In genomic region chr12:27576109-27576700, GRCm38 (mm10) we compare ENCODE assay signal across 12 mouse cellular contexts.
A peak's percentile ranks its signal among the peaks of the same experiment; 100 is the strongest.
DNase-seq lines count a peak whose midpoint lies in the region; ATAC-seq and TF ChIP-seq lines count a peak whose summit lies in the region.
"Had no signal": no experiment of that assay in that cellular context is flagged by ENCODE, and none has a peak within 500 bp of the region (broad histone marks: within the 10 kb centered on the region; RNA-seq: fewer than 3 reads in every experiment).

No protein-coding gene starts in this region.

- peak; percentile 49 for ATAC-seq in intestine, postnatal 0 days
- ATAC-seq in intestine, embryonic 16.5 days, result no peak
- peak; percentile 19; the same call in 1 of the 2 replicates for ATAC-seq in forebrain, embryonic 15.5 days (replicated peaks)
- ATAC-seq in midbrain, embryonic 13.5 days, result peak; percentile 69; the same call in 1 of the 2 replicates
- ATAC-seq in megakaryocyte, adult 5-6 weeks (ENCODE audit: poor library complexity, severe bottlenecking), result no peak

- no peaks in the 10 kb centered on the region for H3K4me1 ChIP-seq in intestine, postnatal 0 days (replicated peaks; ENCODE audit: control insufficient read depth, insufficient read depth, low read length)
- H3K4me1 ChIP-seq in intestine, embryonic 16.5 days (ENCODE audit: control insufficient read depth, insufficient read depth, low read length), result no peaks in the 10 kb centered on the region
- H3K4me1 ChIP-seq in forebrain, embryonic 15.5 days, result peaks cover 13% of the 10 kb centered on the region
- H3K4me1 ChIP-seq in midbrain, embryonic 13.5 days (replicated peaks), result peaks cover 13% of the 10 kb centered on the region
- H3K4me1 ChIP-seq: embryonic facial prominence, embryonic 12.5 days had no signal

- H3K36me3 ChIP-seq in intestine, postnatal 0 days (ENCODE audit: control insufficient read depth, insufficient read depth), result no peaks in the 10 kb centered on the region
- H3K36me3 ChIP-seq in intestine, embryonic 16.5 days (ENCODE audit: control insufficient read depth, insufficient read depth, low read length), result no peaks in the 10 kb centered on the region
- no peaks in the 10 kb centered on the region for H3K36me3 ChIP-seq in forebrain, embryonic 15.5 days
- no peaks in the 10 kb centered on the region for H3K36me3 ChIP-seq in midbrain, embryonic 13.5 days
- H3K36me3 ChIP-seq: embryonic facial prominence, embryonic 12.5 days had no signal

- no peak overlapping the region for H3K4me3 ChIP-seq in intestine, postnatal 0 days (ENCODE audit: low read depth, low read length)
- H3K4me3 ChIP-seq in intestine, embryonic 16.5 days (ENCODE audit: low read length), result no peak overlapping the region
- H3K4me3 ChIP-seq in forebrain, embryonic 15.5 days, result no peak overlapping the region
- H3K4me3 ChIP-seq in midbrain, embryonic 13.5 days (replicated peaks), result no peak overlapping the region
- H3K4me3 ChIP-seq: embryonic facial prominence, embryonic 12.5 days had no signal

- no peak overlapping the region for H3K27ac ChIP-seq in intestine, postnatal 0 days (ENCODE audit: low read depth, low read length)
- no peak overlapping the region for H3K27ac ChIP-seq in intestine, embryonic 16.5 days (ENCODE audit: low read length)
- H3K27ac ChIP-seq in forebrain, embryonic 15.5 days (replicated peaks), result peak overlapping the region; percentile 65; the same call in 1 of the 2 replicates
- H3K27ac ChIP-seq in midbrain, embryonic 13.5 days, result peak overlapping the region; percentile 80
- H3K27ac ChIP-seq: embryonic facial prominence, embryonic 12.5 days had no signal

- H3K9me3 ChIP-seq in intestine, postnatal 0 days (ENCODE audit: control insufficient read depth), result no peaks in the 10 kb centered on the region
- no peaks in the 10 kb centered on the region for H3K9me3 ChIP-seq in intestine, embryonic 16.5 days (ENCODE audit: control insufficient read depth, low read length)
- H3K9me3 ChIP-seq in forebrain, embryonic 15.5 days, result no peaks in the 10 kb centered on the region
- H3K9me3 ChIP-seq in midbrain, embryonic 13.5 days, result no peaks in the 10 kb centered on the region
- H3K9me3 ChIP-seq: embryonic facial prominence, embryonic 12.5 days had no signal

- H3K27me3 ChIP-seq in intestine, postnatal 0 days (replicated peaks; ENCODE audit: control insufficient read depth, insufficient read depth, low read length), result no peaks in the 10 kb centered on the region
- H3K27me3 ChIP-seq in intestine, embryonic 16.5 days (replicated peaks; ENCODE audit: control insufficient read depth, insufficient read depth, low read length), result no peaks in the 10 kb centered on the region
- no peaks in the 10 kb centered on the region for H3K27me3 ChIP-seq in forebrain, embryonic 15.5 days
- no peaks in the 10 kb centered on the region for H3K27me3 ChIP-seq in midbrain, embryonic 13.5 days
- H3K27me3 ChIP-seq: embryonic facial prominence, embryonic 12.5 days had no signal

- H3K4me2 ChIP-seq in intestine, postnatal 0 days (replicated peaks; ENCODE audit: low read depth), result no peak overlapping the region
- no peak overlapping the region for H3K4me2 ChIP-seq in intestine, embryonic 16.5 days (ENCODE audit: low read depth, low read length)
- no peak overlapping the region for H3K4me2 ChIP-seq in forebrain, embryonic 15.5 days (replicated peaks)
- no peak overlapping the region for H3K4me2 ChIP-seq in midbrain, embryonic 13.5 days (replicated peaks)
- H3K4me2 ChIP-seq: embryonic facial prominence, embryonic 12.5 days; liver, embryonic 11.5 days had no signal

- DNase-seq in urinary bladder, postnatal 4 days (ENCODE audit: low spot score in 2 of 2), result no peak
- no peak for DNase-seq in thymus, adult 18-20 months
- DNase-seq: kidney, adult 2 months; kidney, postnatal 4 days; lung, postnatal 14 days had no signal

- no peak for TF ChIP-seq CTCF in intestine, postnatal 0 days (IDR thresholded peaks at IDR 0.05; ENCODE audit: low read depth)

- no peak overlapping the region for H3K9ac ChIP-seq in intestine, postnatal 0 days (ENCODE audit: low read depth, low read length)
- H3K9ac ChIP-seq in intestine, embryonic 16.5 days (ENCODE audit: low read depth, low read length), result no peak overlapping the region
- H3K9ac ChIP-seq in forebrain, embryonic 15.5 days (replicated peaks), result no peak overlapping the region
- H3K9ac ChIP-seq in midbrain, embryonic 13.5 days (replicated peaks), result no peak overlapping the region
- H3K9ac ChIP-seq: embryonic facial prominence, embryonic 12.5 days had no signal

- WGBS in intestine, postnatal 0 days, result 57% methylated on average over 3 of the region's 3 CpGs
- 63% methylated on average over 3 of the region's 3 CpGs for WGBS in intestine, embryonic 16.5 days
- WGBS in forebrain, embryonic 15.5 days, result 60% methylated on average over 3 of the region's 3 CpGs
- WGBS in midbrain, embryonic 13.5 days, result 44% methylated on average over 3 of the region's 3 CpGs

Comparison
In these comparisons a context has a peak if more than half of its experiments do, and no peak if none do; other contexts are left out.
1. ATAC-seq: peak in intestine, postnatal 0 days (single experiment), forebrain, embryonic 15.5 days (single experiment) and midbrain, embryonic 13.5 days (single experiment); none in intestine, embryonic 16.5 days (single experiment) and megakaryocyte, adult 5-6 weeks (single experiment).
2. H3K27ac ChIP-seq: peak in forebrain, embryonic 15.5 days (single experiment) and midbrain, embryonic 13.5 days (single experiment); none in intestine, postnatal 0 days (single experiment) and intestine, embryonic 16.5 days (single experiment).